Mouse (Mus musculus) c-Kit-negative CD71-positive TER-119-positive erythroid progenitor cells, embryonic 14.5 days (primary cell): ENCODE measurements around the gene Wrnip1.
"Not testable (repeated sequence)": the region's sequence is repeated elsewhere in the genome, so short reads cannot be mapped to it uniquely, and the experiment has no call there.

ENCODE experiments used
- DNase-seq: peaks from one replicate; pipeline ENCODE4 v3.0.0-alpha.2; 2013; ENCODE audit warnings: low read depth, low spot score

Wrnip1 gene

DNA sequence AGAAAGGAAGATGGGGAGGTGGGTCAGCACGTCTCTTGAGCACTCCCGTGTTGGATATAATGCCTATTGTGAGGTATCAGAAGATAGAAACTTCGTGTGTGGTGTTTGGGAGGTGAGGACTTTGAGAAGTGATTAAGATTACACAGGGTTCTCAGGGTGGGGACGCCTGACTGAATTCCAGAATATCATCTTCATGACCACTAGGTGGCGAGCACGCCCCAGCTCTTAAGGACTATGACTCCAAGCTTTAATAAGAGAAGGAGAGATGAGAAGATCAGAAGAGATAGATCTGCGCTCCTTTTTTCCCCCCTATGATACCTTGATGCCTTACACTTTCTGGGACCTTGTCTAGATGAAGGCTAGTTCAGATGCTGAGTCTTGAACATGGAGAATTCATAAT, 50.1 kb downstream of the Wrnip1 start:
- peak; percentile 8 for DNase-seq

- no peak for DNase-seq
Measured at GRCm38 (mm10) chr13:32852539-32852938, 50.7 kb downstream of the Wrnip1 start.

- no peak for DNase-seq
Measured at GRCm38 (mm10) chr13:32853073-32853472, 51.2 kb downstream of the Wrnip1 start.

DNA sequence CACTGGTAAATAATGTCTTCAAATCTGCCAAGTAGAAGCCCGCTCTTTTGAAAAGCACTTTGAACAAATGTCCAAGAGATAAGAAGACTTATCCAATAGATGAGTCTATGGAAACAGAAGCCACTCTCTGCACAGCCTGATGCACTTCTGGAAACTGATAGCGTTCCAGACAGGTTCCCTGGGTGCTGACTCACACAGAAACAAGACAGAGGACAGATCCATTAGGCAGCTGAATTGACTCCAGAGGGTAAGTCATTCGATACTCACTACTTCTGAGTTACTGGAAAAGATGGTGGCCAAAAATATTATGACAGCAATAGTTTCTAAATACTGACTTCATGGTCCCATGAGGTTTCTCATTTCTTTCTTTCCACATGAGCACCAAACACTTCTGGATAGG, 59.0 kb downstream of the Wrnip1 start:
- no peak for DNase-seq

DNA sequence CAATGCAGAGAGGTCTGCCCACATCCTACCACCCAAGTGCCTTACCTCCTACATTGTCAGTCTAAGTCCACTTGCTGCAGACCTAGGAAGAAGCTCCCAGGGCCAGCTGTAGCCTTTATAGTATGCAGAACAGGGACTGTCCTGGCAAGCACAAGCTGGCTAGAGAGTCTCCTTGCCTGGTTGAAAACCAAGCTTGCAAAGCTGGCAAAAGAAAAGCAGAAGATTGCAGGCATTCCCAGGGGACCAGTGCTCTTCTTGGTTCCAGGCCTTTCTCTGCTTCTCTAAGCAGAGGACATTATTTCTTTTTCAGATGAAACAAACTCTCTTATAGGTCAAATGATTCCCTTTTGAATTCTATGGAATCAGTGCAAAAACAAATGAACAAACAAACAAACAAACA, 61.6 kb downstream of the Wrnip1 start:
- no peak for DNase-seq

- not testable (repeated sequence) for DNase-seq
Measured at GRCm38 (mm10) chr13:32864529-32864928, 62.7 kb downstream of the Wrnip1 start.

- DNase-seq, result no peak
Measured at GRCm38 (mm10) chr13:32865591-32865990, 63.8 kb downstream of the Wrnip1 start.

- DNase-seq, result peak; percentile 36
Measured at GRCm38 (mm10) chr13:32866484-32866883, 64.6 kb downstream of the Wrnip1 start.

DNA sequence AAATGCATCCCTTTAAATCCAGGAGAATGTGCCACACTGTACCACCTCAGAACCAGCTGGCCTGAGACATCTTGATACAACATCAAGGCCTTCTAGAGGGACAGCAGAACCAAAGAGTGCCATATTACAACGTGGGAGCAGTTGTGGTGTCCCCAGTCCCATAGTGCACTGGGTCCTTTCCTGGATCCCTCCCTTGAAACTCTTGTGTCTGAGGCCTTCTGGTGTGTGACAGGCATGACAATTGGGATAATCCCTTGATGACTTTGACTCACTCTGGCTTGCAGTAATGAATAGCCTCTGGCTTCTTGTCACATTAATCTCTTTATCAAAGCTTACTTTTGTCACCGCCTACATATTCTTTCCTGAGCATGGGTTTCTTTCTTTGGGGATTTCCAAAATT, 65.2 kb downstream of the Wrnip1 start:
- no peak for DNase-seq

GRCm38 (mm10) chr13:32868233-32868632, 66.4 kb downstream of the Wrnip1 start:
- DNase-seq, result not testable (repeated sequence)

- no peak for DNase-seq
Measured at GRCm38 (mm10) chr13:32868843-32869242, 67.0 kb downstream of the Wrnip1 start.
